Mouse (Mus musculus) ES-E14 (cell line): ENCODE data around the gene Cmip. TPM values are rescaled to one million over a fixed set of nuclear protein-coding genes. Genes with fewer than 3 reads are reported as not detected.

Experiments used
- DNase-seq: peaks from one replicate; pipeline ENCODE4 v3.0.0-alpha.2; 2013; ENCODE audit warnings: low read depth, low spot score
- H3K27ac ChIP-seq: 2 replicates; pipeline ENCODE4 v1.5.1; 2012; ENCODE audit warnings: low read depth, mild to moderate bottlenecking, low read length, moderate library complexity, mixed read lengths; ENCODE audit not compliant: poor library complexity, insufficient read depth, severe bottlenecking
- H3K36me3 ChIP-seq: 2 replicates; pipeline ENCODE4 v1.6.1; 2012; ENCODE audit warnings: mild to moderate bottlenecking, low read length, moderate library complexity, mixed read lengths; ENCODE audit not compliant: control insufficient read depth, poor library complexity, insufficient read depth, severe bottlenecking
- H3K4me1 ChIP-seq, 2 experiments: fragments of 150-350 bp in 1 of 2; sonication (generic) in 1 of 2; 2 replicates each; pipeline ENCODE4 v1.6.1; 2012; ENCODE audit warnings: low read length in 2 of 2, mild to moderate bottlenecking in 1 of 2, mixed read lengths in 1 of 2; ENCODE audit not compliant: control insufficient read depth in 2 of 2, insufficient read depth in 2 of 2, poor library complexity in 1 of 2
- H3K4me3 ChIP-seq, 2 experiments: fragments of 150-350 bp in 1 of 2; sonication (generic) in 1 of 2; 2 replicates each; pipeline ENCODE4 v1.5.1; 2012; ENCODE audit warnings: low read length in 2 of 2, low read depth in 1 of 2, mild to moderate bottlenecking in 1 of 2, mixed read lengths in 1 of 2; ENCODE audit not compliant: insufficient read depth in 1 of 2, poor library complexity in 1 of 2, severe bottlenecking in 1 of 2
- H3K9ac ChIP-seq: 2 replicates; pipeline ENCODE4 v1.6.1; 2012; ENCODE audit warnings: low read depth, mild to moderate bottlenecking, low read length, mixed read lengths; ENCODE audit not compliant: poor library complexity, insufficient read depth, severe bottlenecking
- H3K9me3 ChIP-seq: fragments of 150-350 bp; sonication (generic); 2 replicates; pipeline ENCODE4 v1.6.1; 2012; ENCODE audit warnings: low read depth, mild to moderate bottlenecking, low read length; ENCODE audit not compliant: control insufficient read depth, insufficient read depth
- CHD2 ChIP-seq: IDR thresholded peaks from 2 replicates; pipeline ENCODE4 v1.6.1; 2014; ENCODE audit warnings: mild to moderate bottlenecking, low read depth, low read length, inconsistent platforms
- HCFC1 ChIP-seq: IDR thresholded peaks from 2 replicates; pipeline ENCODE4 v1.6.1; 2012; ENCODE audit warnings: low read length, inconsistent platforms, borderline replicate concordance; ENCODE audit not compliant: insufficient read depth
- MAFK ChIP-seq: IDR thresholded peaks from 2 replicates; pipeline ENCODE4 v1.6.1; 2014; ENCODE audit warnings: mild to moderate bottlenecking, low read depth, low read length, inconsistent platforms; ENCODE audit not compliant: insufficient read depth
- ZC3H11A ChIP-seq: IDR thresholded peaks from 2 replicates; pipeline ENCODE4 v1.6.1; 2012; ENCODE audit warnings: low read depth, mild to moderate bottlenecking, inconsistent platforms, low read length, borderline replicate concordance
- ZNF384 ChIP-seq: IDR thresholded peaks from 2 replicates; pipeline ENCODE4 v1.6.1; 2012; ENCODE audit warnings: low read depth, low read length, inconsistent platforms
- in situ Hi-C, 2 experiments: fragments of 600-800 bp; cut with MboI; formaldehyde crosslinking; loops; one replicate each; pipeline ENCODE4 v1.15.1; 2025; ENCODE audit warnings: low sequenced_read_pairs in 2 of 2, inconsistent platforms in 1 of 2; ENCODE audit not compliant: unreplicated experiment in 2 of 2
- total RNA-seq: library from RNA; depleted of rRNA; stranded (reverse); fragments of 300-350 nt; gene quantifications from 2 replicates; pipeline ENCODE4 v1.2.3, GENCODE M21; 2012

Cmip gene
- total RNA-seq, 1 experiment: 26.3 TPM

DNA sequence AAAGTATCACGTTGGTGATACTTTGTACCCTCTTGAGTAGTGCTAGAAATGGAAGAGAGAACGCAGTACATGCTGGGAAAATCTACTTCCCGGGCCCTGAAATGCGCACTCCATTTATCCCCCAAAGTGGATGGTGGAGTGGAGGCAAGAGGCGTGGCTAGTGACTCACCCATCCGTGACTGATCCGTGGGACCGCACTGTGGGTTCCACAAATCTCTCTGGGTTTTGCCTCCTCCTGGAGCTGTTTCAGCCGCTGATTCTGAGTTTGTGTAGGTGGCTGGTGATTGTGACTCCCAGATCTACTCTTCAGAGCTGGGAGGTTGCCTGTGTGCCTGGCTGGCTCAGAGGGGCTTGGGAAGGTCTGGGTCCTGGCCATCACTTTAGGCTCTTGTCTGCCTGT, 32.2 kb downstream of the Cmip start:
- in situ Hi-C loops: no loop called here
- no peak overlapping the region for H3K27ac ChIP-seq

DNA sequence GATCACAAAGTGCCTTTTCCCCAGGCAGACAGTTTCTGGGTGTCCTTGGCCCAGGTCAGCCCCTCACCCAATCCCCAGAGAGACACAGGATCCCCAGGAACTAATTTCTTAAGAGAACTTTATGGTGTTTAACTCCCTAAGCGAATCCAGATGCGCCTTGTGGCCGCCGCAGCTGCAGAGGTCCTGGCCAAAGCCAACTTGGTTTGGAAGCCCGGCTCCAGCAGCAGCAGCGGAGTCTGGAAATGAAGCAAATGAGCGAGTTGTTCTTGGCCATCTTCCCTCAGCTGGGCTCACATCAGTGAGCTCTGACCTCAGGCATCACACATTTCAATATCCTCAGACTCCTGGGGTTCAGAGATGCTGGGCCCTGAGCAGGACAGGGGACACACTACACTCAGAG, 33.6 kb downstream of the Cmip start:
- Histone ChIP-seq H3K4me1 (peaks cover 0 to 31% of the 10 kb centered on the region in 2 experiments; a peak in 3 of 4 replicates), H3K9ac (no peak overlapping the region), H3K4me3 (no peak overlapping the region), H3K27ac (no peak overlapping the region), H3K36me3 (no peaks in the 10 kb centered on the region; the same call in 1 of the 2 replicates), H3K9me3 (no peaks in the 10 kb centered on the region)
- in situ Hi-C loops: no loop called here
- DNase-seq: no peak
- TF ChIP-seq ZNF384: no peak
- no peak for TF ChIP-seq HCFC1
- TF ChIP-seq MAFK: no peak
- no peak for TF ChIP-seq CHD2
- no peak for TF ChIP-seq ZC3H11A

More for the DNA sequence above, 32.2 kb downstream of the Cmip start:
- H3K9ac ChIP-seq: no peak overlapping the region
- TF ChIP-seq MAFK: no peak
- TF ChIP-seq ZNF384: no peak
- TF ChIP-seq CHD2: no peak
- no peak for TF ChIP-seq HCFC1
- no peak for TF ChIP-seq ZC3H11A
- H3K36me3 ChIP-seq: peaks cover 4% of the 10 kb centered on the region; the same call in 1 of the 2 replicates
- H3K4me3 ChIP-seq: no peak overlapping the region
- peaks cover 0 to 26% of the 10 kb centered on the region in 2 experiments; a peak in 3 of 4 replicates for H3K4me1 ChIP-seq
- H3K9me3 ChIP-seq: no peaks in the 10 kb centered on the region
- DNase-seq: no peak

DNA sequence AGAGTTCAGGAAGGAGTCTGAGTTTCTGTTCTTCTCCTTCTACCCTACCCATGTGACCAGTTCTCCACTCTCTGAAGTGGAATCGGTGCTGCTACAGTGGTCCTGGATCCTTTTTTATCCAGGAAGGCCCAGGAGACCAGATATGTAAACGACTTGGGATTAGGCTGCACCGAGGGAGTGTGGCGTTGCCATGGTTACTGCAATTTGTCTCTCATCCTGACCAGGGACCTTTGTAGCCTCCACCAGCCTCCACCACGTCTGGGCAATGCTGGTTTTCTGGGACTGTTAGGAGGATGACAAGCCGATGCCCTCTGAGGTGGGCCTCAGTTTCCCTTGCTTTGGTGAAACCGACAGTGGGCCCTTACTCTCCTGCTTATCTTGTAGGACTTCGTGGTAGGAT, 35.4 kb downstream of the Cmip start:
- TF ChIP-seq ZNF384 (no peak), MAFK (no peak), CHD2 (no peak), ZC3H11A (no peak), HCFC1 (no peak)
- Histone ChIP-seq H3K9ac (no peak overlapping the region), H3K27ac (no peak overlapping the region), H3K36me3 (no peaks in the 10 kb centered on the region; the same call in none of the 2 replicates), H3K9me3 (no peaks in the 10 kb centered on the region), H3K4me3 (no peak overlapping the region), H3K4me1 (peaks cover 0 to 32% of the 10 kb centered on the region in 2 experiments; a peak in 3 of 4 replicates)
- no peak for DNase-seq
- in situ Hi-C loops: no loop called here

DNA sequence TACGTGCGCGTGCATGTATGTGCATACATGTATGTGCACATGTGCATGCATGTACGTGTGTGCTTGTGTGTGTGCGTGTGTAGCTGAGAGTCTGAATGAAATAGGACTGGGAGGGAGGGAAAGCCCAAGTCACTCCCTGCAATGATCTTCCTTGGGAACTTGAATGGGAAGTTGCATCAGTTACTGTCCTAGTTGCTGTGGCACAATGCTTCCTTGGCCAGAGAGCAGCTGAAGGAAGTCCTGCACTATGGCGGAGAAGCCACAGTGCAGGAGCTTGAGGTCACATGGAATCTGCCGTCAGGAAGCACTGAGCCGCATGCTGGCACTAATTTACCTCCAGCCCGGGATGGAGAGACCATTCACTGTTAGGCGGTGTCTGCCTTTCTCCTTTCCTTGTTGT, 37.9 kb downstream of the Cmip start:
- in situ Hi-C loops: no loop called here
- H3K4me1 ChIP-seq: peaks cover 3 to 42% of the 10 kb centered on the region in 2 experiments; a peak in 3 of 4 replicates
- H3K27ac ChIP-seq: no peak overlapping the region
- no peaks in the 10 kb centered on the region; the same call in none of the 2 replicates for H3K36me3 ChIP-seq
- no peak for DNase-seq
- H3K4me3 ChIP-seq: no peak overlapping the region
- no peak overlapping the region for H3K9ac ChIP-seq
- H3K9me3 ChIP-seq: no peaks in the 10 kb centered on the region
- TF ChIP-seq ZNF384 (no peak), HCFC1 (no peak), ZC3H11A (no peak), CHD2 (no peak), MAFK (no peak)
